Mouse (Mus musculus) brain, embryonic 14.5 days (tissue): ENCODE results near the gene Tmtc1. TPM values are rescaled to one million over a fixed set of nuclear protein-coding genes. Genes with fewer than 3 reads are reported as not detected.

Experiments
- DNase-seq: peaks from one replicate; pipeline ENCODE4 v3.0.0-alpha.2; 2011; ENCODE audit warnings: low read depth
- CTCF ChIP-seq: fragments of 200-500 bp; IDR thresholded peaks from 2 replicates; pipeline ENCODE4 v1.5.1; 2012; ENCODE audit warnings: inconsistent platforms, mild to moderate bottlenecking, moderate library complexity, borderline replicate concordance; ENCODE audit not compliant: insufficient read depth, insufficient read length; ENCODE audit errors: extremely low read depth
- POLR2A ChIP-seq: fragments of 200-500 bp; IDR thresholded peaks from 2 replicates; pipeline ENCODE4 v1.6.1; 2012; ENCODE audit warnings: mild to moderate bottlenecking, inconsistent platforms, borderline replicate concordance; ENCODE audit not compliant: poor library complexity, insufficient read depth, insufficient read length, severe bottlenecking; ENCODE audit errors: extremely low read depth
- polyA plus RNA-seq: library from polyadenylated mRNA; depleted of rRNA; stranded (reverse); fragments of >200 nt; gene quantifications from 2 replicates; pipeline ENCODE4 v1.2.3, GENCODE M21; 2012; rRNA removed

Gene Tmtc1
- 5.4 and 11.8 TPM in 2 replicates for polyA plus RNA-seq

DNA sequence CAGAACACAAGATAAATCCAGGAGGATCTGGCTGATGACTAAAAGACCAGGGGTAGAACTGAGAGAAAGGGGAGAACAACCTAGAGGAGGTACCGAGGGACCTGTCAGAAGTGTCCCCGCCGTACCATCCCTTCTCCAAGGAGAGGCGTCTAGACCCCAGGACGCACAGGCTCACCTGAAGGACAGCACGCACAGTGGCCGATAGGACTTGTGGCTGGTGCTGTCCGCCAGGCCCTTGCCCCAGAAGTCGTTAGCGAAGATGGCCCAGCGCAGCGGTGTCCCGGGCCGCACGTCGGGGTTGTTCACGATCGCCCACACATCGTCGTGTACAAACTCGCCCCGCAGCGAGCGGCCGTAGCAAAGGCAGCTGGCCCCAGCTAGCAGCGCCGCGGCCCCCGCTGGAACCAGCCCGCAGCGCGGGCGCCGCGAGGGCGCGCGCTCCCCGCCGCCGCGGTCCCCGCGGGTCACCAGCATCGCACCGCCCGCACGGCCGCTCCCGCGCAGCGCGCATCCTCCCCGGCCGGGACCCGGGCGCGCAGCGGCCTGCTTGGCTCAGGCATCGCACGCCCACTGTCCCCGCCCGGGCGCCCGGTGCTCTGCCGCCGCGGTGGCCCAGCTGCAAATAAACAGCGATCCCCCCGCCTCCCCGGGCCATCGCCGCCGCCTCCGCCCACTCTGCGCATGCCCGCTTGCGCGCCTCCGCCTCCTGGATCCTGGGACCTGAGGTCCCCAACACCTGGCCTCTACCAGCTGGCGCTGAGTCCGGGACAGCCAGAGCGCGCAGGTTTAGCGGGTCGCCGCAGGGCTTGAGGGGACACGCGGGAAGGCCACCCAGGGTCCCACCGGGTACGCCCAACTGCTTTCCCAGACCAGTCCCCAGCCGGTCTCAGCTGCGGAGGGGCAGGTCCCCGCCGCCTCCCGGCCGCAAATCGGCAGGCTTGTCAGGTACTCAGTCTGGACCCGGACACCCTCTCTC is at the start of gene Tmtc1:
Gene Tmtc1 (minus strand): TSS at position 664 of the 976 bp plus-strand sequence.
- TF ChIP-seq POLR2A (0 out of 2 replicates have a peak, but pooled peaks have one; percentile 40), CTCF (no peak)
- peak; percentile 81 for DNase-seq

DNA sequence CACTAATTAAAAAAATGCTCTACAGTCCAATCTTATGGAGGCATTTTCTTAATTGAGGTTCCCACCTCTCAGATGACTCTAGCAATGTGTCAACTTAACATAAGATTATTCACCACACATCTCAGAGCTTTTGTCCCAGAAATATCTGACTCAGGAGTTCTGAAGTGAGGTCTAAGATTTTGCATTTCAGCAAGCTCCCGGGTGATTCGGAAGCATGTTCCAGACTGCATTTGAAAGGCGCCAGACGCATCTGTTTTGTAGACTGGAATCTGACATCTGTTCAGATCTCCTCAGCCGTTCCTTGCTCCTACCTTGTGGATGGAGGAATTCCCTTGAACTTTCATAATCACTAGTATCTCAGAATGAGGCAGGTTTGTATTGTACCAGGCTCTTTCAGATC is 47.7 kb upstream of the Tmtc1 start:
- no peak for TF ChIP-seq CTCF
- TF ChIP-seq POLR2A, result no peak
- peak; percentile 16 for DNase-seq

DNA sequence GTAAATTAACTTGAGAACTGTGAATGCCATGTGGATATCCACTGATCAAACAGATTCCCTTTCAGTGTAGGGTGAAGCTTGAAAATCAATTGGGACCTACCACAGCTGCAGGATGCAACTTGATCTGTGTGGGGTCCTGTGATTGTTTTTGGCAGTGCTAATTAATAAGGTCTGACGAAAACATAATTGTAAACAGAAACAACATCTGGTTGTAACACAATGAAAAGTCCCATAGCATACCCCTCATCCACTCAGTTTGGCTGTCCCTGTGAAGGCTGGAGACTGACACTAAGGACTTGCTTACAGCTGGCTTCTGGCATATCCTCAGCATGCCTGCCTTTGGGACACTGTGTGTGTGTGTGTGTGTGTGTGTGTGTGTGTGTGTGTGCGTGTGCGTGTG is 42.6 kb upstream of the Tmtc1 start:
- no peak for TF ChIP-seq CTCF
- no peak for TF ChIP-seq POLR2A
- DNase-seq, result no peak

DNA sequence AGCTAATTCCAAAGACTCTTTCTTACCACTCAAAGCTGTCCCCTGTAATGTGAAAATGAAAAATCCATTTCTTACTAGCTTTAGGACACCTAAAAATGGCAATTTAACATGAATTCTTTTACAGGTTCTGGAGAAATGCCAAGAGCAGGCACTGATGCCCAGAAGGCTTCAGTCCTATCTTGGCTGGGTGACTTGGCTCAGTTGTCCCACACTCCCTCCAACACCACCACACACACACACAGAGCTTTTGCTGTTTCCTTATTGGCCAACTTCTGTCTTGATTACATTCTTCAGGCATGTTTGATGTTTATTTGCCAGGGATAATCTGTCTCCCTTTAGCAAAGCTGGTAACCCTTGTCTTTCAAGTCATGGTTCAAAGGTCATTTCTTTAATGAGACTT is 37.7 kb upstream of the Tmtc1 start:
- DNase-seq, result peak; percentile 47
- no peak for TF ChIP-seq POLR2A
- no peak for TF ChIP-seq CTCF

DNA sequence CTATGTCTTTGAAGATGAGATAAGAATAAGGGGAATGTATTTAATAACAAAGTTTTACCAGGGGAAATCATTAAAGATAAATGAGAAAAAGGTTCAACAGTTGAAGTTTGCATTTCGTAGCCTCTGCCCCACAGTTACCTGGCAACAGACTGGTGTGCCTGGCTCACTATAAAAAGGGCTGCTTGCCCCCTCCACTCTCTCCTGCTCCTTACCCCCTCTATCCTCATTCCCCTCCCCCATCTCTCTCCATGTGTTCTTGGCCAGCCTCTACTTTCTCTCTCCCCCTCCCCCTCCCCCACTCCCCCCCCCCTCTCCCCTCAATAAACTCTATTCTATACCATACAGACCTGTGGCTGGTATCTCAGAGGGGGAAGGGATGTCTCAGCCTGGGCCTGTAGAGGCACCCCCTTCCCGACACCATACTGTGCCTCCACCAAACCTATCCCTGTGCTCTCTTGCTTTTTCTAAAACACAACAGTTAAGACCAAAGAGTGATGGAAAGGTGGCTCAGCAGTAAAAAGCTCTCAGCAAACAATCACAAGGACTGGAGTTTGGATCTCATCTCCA is 35.6 kb upstream of the Tmtc1 start:
- TF ChIP-seq CTCF, result no peak
- no peak for TF ChIP-seq POLR2A
- DNase-seq, result no peak

DNA sequence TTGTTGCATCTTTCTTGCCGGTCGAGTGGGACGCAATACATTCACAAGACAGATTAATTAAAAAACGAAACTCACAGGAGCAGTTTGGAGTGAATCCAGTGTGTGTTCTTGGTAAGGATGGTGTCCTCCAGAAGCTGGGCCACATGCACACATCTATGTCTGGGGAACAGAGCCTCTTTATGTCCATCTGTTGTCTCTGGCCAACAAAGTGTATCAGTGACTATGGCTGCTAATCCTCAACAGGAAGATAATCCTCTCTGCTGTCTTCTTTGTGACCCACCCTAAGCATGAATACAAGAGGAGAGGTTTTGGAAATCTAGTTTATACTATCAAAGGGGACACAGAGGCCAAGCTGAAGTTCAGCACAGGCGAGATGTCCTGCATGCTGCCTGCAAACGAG is 34.2 kb upstream of the Tmtc1 start:
- TF ChIP-seq POLR2A (no peak), CTCF (no peak)
- no peak for DNase-seq

DNA sequence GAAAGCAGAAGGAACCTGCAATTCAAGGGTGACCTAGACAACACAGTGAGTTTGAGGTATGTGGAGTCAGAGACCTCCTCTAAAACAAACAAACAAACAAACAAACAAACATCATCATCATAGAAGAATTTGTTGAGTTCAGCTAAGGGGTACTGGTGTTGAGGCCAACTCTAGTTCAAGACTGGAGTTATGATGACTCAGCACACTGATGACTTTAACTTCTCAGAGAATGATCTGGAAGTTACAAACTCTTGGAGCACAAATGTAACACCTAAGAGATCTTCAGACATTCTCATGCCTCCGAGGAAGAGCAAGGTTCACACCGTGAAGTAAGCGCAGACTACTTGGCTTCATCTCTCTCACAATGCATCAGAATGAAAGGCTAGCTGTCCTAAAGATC is 28.1 kb upstream of the Tmtc1 start:
- no peak for TF ChIP-seq CTCF
- TF ChIP-seq POLR2A, result no peak
- DNase-seq, result no peak

DNA sequence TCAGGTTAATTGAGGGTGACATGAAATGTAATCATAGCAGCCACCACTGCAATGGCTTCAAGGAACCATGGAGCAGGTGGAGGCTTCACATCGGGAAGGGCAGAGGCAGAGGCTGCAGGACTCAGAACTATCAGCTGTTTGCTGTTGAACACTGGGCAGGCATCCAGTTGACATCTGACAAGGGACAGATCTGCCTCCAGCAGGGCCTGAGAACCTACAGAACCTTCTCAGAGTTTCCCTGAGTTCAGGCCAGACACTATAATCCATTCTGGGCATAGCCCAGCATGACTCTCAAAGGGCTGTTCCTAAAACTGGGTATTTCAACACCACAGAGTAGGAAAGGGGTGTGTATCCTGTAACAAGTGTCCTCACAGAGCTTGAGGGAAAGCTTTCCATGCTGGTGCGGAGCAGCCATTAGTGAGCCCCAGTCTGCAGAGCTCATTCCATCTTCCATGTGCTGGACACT is 23.8 kb upstream of the Tmtc1 start:
- peak; percentile 12 for DNase-seq
- no peak for TF ChIP-seq POLR2A
- TF ChIP-seq CTCF, result no peak

DNA sequence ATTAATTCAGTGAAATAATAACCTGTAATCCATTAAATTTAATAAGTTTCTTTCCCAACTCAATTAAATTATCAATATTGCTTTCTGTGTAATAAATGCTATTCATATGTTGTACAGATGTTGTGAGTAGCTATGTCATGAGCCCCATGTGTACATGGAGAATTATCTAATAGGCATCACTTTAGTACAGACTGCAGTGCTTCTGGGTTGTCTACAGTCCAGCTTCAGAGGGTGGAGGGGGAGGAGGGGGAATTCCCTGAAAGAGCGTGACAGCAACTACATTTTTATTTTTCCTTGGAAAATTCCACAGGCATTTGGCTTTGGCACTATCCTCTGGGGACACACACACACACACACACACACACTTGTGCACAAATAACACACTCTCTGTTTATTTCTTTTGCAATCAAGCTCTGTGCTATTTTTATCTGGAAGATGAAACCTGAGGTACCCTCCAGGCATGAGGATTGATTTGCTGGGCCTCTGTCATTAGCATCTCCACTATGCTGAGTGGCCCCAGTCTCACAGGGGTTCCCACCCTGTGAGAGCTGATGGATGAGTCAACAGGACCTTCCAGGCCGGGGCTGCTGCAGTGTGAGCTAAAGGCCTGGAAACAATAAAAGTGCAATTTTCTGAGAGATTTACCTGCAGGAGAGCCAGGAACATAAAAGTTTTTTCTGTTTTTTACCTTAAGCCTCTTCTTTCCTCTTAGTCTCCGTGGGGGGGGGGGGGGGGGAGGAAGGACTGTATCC is 23.2 kb upstream of the Tmtc1 start:
- peak; percentile 14 for DNase-seq

DNA sequence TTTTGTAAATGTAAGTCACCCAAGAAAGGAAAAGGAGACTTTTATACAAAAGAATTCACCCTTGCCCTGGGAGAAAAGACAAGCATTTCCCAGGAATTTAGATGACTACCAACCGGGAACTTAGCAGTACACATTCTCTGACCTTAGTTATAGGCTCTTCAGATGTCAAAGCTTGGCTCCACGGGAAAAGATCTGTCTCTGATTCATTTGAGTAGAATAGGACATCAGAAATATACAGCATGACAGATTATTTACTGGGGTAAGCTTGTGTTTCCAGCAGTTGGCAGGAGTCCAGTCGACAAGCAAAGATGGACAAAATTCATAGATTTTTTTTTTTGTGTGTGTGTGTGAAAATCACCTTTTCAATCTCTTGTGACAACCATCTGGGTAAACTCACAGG is 15.4 kb upstream of the Tmtc1 start:
- no peak for TF ChIP-seq POLR2A
- TF ChIP-seq CTCF, result no peak
- DNase-seq, result peak; percentile 25

More for the DNA sequence above, 23.2 kb upstream of the Tmtc1 start:
- no peak for TF ChIP-seq CTCF

DNA sequence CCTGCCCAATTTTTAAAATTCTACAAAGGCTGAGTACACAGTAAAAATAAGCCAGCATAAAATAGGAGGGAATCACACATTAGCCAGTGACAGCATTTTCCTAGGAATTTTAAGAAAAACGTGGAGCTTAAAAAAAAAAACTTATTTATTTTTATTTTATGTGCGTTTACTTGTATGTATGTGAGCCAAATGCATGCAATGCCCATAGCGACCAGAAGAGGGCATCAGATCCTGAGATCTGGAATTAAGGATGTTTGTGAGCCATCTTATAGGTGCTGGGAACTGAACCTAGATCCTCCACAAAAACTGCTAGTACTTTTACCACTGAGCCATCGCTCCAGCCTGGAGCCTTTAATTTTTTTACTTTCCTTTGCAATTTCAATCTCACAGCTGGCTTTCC is 11.3 kb upstream of the Tmtc1 start:
- TF ChIP-seq POLR2A, result no peak
- peak; percentile 27; the same call in 1 of the 2 replicates for TF ChIP-seq CTCF
- no peak for DNase-seq
